Mouse (Mus musculus): ENCODE data around the gene Ly6g6d.

The Ly6g6d gene

GRCm38 (mm10) chr17:35068213-35068914, 9.5 kb downstream of the Ly6g6d start:
- DNase-seq (ENCODE audit: low spot score), result no peak

DNA sequence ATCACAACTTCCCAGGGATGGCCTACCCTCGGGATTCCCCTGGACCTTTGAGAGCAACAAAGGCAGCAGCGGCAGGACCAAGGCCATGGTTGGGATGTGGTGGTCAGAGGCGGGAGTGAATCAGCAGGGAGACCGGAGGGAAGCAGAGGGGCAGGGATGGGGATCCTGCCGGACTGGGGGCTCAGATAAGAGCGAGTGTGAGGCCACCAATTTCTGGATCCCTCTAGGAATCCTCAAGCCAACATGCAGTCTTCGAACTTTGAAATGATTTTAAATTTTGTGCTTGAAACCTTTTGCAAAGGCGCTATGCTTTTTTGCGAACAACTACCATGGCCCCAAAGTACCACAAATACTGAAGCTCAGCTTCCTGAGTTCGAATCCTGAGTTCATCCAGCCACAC, 11.8 kb downstream of the Ly6g6d start, which contains the start of gene Mpig6b:
TSS of gene Mpig6b (minus strand) at position 101 of the 400 bp plus-strand sequence.
- DNase-seq (ENCODE audit: low spot score), result no peak

- no peak for DNase-seq (ENCODE audit: low spot score)
Observed at GRCm38 (mm10) chr17:35064951-35065947, 12.6 kb downstream of the Ly6g6d start, which contains the start of gene Ly6g6c. Gene Ly6g6c, plus strand, starts transcription at chr17:35065388.

DNA sequence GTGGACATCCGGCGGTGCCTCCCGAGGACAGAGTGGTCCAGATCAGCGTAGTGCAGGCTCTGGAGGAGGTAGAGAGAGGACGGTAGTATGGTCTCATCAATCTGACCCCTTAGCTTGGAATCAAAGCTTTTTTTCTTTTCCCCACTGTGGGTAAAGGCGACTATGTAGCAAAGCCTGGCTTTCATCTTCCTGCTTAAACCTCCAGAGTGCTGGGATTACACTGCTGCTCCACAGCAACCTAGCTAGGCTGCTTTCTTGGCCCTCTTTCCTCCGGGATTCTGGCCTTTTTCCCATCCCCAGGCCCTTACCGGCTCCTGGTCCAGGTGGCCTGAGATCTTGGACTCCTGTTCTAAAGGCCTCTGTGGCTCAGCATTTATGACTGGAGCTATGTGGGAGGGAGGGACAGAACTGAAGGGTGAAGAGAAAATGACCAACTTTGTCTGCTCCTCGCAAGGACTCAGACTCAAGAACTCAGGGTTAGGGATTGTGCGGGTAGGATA, 13.4 kb downstream of the Ly6g6d start:
- no peak for DNase-seq (ENCODE audit: low spot score)

- no peak for DNase-seq (ENCODE audit: low spot score)
Observed at GRCm38 (mm10) chr17:35063466-35063865, 14.4 kb downstream of the Ly6g6d start.

- DNase-seq (ENCODE audit: low spot score), result no peak
Observed at GRCm38 (mm10) chr17:35061299-35061698, 16.6 kb downstream of the Ly6g6d start.

- no peak for DNase-seq (ENCODE audit: low spot score)
Observed at GRCm38 (mm10) chr17:35060737-35061297, 17.0 kb downstream of the Ly6g6d start.

DNA sequence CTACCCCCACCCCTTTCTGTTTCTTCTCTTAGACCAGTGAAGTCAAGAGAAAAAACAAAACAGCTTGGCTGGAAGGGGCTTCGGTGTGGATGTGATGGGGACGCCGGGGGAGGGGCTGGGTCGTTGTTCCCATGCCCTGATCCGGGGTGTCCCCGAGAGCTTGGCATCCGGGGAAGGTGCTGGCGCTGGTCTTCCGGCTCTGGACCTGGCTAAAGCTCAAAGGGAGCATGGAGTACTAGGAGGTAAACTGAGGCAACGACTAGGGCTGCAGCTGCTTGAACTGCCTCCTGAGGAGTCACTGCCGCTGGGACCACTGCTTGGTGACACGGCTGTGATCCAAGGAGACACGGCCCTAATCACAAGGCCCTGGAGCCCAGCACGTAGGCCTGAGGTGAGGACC, 17.8 kb downstream of the Ly6g6d start:
- DNase-seq (ENCODE audit: low spot score), result no peak

- peak; percentile 79 for DNase-seq (ENCODE audit: low spot score)
Observed at GRCm38 (mm10) chr17:35058911-35059892, 18.7 kb downstream of the Ly6g6d start, which contains the start of gene Ddah2. Gene Ddah2, plus strand, starts transcription at chr17:35059035.

DNA sequence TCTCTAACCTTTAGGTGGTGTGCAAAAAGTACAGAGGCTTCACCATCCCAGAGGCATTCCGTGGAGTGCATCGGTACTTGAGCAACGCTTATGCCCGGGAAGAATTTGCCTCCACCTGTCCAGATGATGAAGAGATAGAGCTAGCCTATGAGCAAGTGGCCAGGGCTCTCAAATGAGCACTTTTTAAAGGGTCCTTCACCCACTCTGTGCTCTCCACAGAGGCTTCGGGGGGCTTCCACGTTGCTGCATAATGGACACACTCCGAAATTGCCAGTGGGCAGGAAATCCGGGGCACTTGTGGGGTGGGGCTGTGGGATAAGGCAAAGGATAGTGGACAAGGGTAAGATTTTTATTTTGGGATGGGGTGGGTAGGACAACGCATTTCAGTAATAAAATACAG, 19.5 kb downstream of the Ly6g6d start:
- DNase-seq (ENCODE audit: low spot score), result no peak

DNA sequence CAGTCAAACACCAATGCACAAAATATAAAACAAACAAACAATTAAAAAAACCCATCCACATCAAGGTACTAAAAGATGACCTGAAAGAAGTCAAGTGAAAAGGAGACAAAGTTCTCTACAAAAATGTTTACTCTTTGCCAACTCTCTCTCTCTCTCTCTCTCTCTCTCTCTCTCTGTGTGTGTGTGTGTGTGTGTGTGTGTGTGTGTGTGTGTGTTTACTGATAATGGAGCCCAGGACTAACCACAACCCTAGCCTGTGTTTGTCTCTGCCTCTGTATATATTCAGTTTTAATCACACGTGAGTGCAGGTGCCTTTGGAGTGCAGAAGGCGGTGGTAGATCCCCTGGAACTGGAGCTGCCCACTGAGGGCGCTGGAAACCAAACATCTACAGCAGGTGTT, 20.8 kb downstream of the Ly6g6d start:
- DNase-seq (ENCODE audit: low spot score), result no peak

DNA sequence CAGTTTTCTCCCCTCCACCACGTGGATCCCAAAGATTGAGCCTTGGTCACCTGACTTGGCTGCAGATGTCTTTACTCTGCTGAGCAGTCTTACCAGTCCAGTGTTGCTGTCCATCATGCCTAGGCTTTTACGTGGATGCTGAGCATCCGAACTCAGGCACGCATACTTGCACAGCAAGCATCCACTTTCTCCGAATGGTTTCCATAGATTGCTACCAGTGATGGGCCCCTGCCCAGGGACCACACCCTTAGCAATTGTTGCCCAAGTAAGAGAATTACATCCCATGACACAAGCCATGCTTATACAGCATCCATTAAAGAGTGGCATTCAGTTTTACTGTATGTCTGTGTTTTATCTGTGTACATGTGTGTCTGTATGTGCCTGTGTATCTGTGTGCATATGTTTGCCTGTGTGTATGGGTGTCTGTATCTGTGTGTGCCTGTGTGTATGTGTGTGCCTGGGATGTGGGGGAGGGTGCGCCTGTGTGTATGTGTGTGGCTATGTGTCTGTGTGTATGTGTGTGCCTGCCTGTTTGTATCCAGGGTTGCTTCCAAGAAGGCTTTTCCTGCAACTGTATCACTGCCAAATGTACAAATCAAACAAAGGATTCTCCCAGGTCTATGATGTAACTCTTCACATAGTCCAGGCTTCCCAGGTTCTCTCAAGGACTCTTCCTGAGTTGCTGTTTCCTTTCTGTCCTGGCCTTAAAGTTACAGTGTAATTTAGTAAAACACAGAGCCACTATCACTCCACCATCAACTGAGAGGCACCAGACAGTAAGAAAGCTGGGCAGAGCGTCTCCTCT, 22.0 kb downstream of the Ly6g6d start:
- DNase-seq (ENCODE audit: low spot score), result no peak

DNA sequence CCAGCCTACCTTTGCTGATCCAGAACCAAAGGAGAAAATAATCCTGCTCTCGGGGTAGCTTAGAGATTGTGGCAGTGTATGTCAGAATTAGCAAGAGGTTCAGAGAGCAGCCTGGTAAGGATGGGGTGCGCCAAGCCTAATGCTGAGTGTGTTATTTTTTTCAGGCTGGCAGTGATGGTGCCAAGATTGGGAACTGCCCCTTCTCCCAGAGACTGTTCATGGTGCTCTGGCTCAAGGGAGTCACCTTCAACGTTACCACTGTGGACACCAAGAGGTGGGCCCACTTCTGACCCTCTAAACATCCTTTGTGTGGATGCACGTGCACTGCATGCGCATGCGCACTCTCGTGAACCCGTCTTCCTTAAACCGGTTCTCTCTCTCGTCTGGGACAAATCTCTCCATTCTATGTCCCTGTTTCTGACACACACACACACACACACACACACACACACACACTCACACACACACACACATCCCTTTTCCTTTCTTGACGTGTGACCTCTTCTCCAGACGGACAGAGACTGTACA, 25.5 kb downstream of the Ly6g6d start:
- DNase-seq (ENCODE audit: low spot score), result no peak

- peak; percentile 59 for DNase-seq (ENCODE audit: low spot score)
Observed at GRCm38 (mm10) chr17:35051156-35052086, 26.4 kb downstream of the Ly6g6d start.

DNA sequence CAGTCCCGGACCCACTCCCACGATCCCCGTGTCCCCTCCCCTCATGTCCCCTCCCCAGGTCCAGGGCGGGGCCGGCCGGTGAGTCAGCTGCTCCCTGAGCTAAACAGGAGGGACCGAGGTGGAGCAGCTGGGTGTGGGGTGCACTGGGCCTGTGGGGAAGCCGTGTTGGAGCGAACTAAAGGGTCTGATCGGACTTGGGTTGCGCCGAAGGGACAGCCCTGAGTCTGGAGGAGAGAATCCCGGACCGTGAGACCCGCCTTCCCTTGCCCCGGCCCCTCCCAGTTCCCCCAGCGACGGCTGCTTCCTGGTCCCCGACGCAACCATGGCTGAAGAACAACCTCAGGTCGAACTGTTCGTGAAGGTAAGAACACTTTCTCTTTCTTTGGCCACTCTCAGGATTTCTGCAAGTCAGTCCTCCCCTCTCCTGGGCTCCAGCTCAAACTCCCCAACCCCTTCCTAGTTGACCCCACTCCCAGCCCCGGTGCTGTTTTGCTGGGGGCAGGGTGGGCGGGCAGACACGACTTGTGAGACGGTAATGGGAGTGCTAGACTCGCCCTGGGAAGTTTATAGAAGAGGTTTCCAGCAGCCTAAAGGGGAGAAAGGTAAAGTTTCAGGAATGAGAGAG, 27.6 kb downstream of the Ly6g6d start:
- DNase-seq (ENCODE audit: low spot score), result peak; percentile 47

- no peak for DNase-seq (ENCODE audit: low spot score)
Observed at GRCm38 (mm10) chr17:35049561-35050016, 28.3 kb downstream of the Ly6g6d start, which contains the start of gene Clic1. Gene Clic1, plus strand, starts transcription at chr17:35049966.

DNA sequence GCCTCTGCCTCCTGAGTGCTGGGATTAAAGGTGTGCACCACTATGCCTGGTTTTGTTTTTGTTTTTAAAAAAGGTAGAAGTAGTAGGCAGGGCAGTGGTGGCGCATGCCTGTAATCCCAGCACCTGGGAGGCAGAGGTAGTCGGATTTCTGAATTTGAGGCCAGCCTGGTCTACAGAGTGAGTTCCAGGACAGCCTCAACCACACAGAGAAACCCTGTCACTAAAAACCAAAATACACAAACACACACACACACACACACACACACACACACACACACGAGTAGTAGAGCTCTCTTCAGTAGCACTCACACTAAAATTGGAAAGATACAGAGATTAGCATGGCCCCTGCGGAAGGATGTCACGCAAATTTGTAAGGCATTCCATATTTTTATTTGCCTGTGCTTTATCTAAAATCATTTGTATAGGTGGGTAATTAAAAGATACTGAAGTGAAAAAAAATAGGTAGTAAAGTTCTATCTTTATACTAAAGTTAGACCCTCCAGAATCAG, 28.9 kb downstream of the Ly6g6d start:
- no peak for DNase-seq (ENCODE audit: low spot score)
